Mouse (Mus musculus): ENCODE data around the gene Pard3. TPM values are rescaled to one million over a fixed set of nuclear protein-coding genes. Genes with fewer than 3 reads are reported as not detected.

Pard3 gene
- polyA plus RNA-seq, 1 experiment: 35.1 TPM

DNA sequence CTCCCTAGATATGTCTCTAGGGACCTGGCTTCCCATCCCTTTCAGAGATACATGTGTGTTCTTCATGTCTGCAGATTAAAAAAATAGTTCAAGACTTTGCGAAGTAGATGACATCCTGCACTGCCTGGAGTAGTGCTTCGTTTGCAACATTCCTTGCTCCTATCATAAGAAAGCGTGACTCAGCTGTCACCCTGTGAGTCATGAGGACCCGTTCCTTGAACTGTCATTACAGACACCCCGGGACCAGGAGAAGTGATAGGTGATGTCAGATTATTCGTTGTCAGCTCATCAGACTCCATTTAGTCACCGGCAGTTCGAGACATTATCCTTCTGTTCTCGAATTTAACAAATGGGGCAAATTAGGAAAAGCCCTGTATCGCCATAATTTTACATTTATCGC, 180.1 kb downstream of the Pard3 start:
- no peak for TF ChIP-seq POLR2A (IDR thresholded peaks at IDR 0.05; ENCODE audit: borderline replicate concordance, extremely low read depth, insufficient read depth, insufficient read length, poor library complexity, severe bottlenecking)
- TF ChIP-seq CTCF (IDR thresholded peaks at IDR 0.05; ENCODE audit: borderline replicate concordance, extremely low read depth, insufficient read depth, insufficient read length): no peak
- no peak for DNase-seq (ENCODE audit: low read depth)

DNA sequence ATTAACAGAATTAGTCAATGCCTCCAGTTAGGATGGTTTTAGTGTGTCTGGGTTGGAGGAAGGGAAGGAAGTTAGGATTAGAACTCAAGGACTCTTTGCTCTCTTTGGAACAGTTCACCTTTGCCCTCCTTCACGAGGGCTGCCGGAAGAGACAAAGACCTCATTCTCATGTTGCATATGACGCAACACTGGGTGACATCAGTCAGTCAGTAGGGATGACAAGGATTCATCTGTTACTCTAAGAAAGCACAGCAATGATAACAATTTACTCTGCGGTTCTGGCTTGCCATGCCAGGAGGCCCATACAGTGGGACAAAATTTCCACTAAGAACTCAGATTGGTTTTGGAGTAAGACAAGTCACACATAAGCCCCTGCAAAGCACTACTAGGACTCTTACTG, 187.1 kb downstream of the Pard3 start:
- TF ChIP-seq POLR2A (IDR thresholded peaks at IDR 0.05; ENCODE audit: borderline replicate concordance, extremely low read depth, insufficient read depth, insufficient read length, poor library complexity, severe bottlenecking) (no peak), CTCF (IDR thresholded peaks at IDR 0.05; ENCODE audit: borderline replicate concordance, extremely low read depth, insufficient read depth, insufficient read length) (no peak)
- DNase-seq (ENCODE audit: low read depth): no peak

GRCm38 (mm10) chr8:127251476-127251875, 187.8 kb downstream of the Pard3 start:
- TF ChIP-seq POLR2A (IDR thresholded peaks at IDR 0.05; ENCODE audit: borderline replicate concordance, extremely low read depth, insufficient read depth, insufficient read length, poor library complexity, severe bottlenecking): no peak
- no peak for TF ChIP-seq CTCF (IDR thresholded peaks at IDR 0.05; ENCODE audit: borderline replicate concordance, extremely low read depth, insufficient read depth, insufficient read length)
- DNase-seq (ENCODE audit: low read depth): no peak

GRCm38 (mm10) chr8:127251985-127252384, 188.3 kb downstream of the Pard3 start:
- no peak for DNase-seq (ENCODE audit: low read depth)
- TF ChIP-seq POLR2A (IDR thresholded peaks at IDR 0.05; ENCODE audit: borderline replicate concordance, extremely low read depth, insufficient read depth, insufficient read length, poor library complexity, severe bottlenecking): no peak
- TF ChIP-seq CTCF (IDR thresholded peaks at IDR 0.05; ENCODE audit: borderline replicate concordance, extremely low read depth, insufficient read depth, insufficient read length): no peak; the same call in 1 of the 2 replicates

GRCm38 (mm10) chr8:127254625-127255024, 190.9 kb downstream of the Pard3 start:
- no peak for TF ChIP-seq POLR2A (IDR thresholded peaks at IDR 0.05; ENCODE audit: borderline replicate concordance, extremely low read depth, insufficient read depth, insufficient read length, poor library complexity, severe bottlenecking)
- no peak for TF ChIP-seq CTCF (IDR thresholded peaks at IDR 0.05; ENCODE audit: borderline replicate concordance, extremely low read depth, insufficient read depth, insufficient read length)
- no peak for DNase-seq (ENCODE audit: low read depth)

DNA sequence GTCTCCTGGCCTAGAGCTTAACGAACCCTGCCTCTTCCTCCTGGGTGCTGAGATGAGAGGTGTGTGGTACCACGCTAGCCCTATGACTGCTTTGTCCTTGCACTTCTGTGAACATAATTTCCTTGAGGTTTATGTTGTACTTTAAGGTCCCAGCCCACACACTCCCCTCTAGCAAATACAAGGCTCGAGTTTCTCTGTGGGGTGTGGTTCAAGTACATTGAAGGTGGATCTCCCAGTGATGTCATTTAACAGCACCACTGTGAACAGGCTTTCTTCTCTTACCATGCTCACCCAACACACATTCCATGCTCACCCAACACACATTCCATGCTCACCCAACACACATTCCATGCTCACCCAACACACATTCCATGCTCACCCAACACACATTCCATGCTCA, 193.4 kb downstream of the Pard3 start:
- no peak for TF ChIP-seq CTCF (IDR thresholded peaks at IDR 0.05; ENCODE audit: borderline replicate concordance, extremely low read depth, insufficient read depth, insufficient read length)
- TF ChIP-seq POLR2A (IDR thresholded peaks at IDR 0.05; ENCODE audit: borderline replicate concordance, extremely low read depth, insufficient read depth, insufficient read length, poor library complexity, severe bottlenecking): no peak

DNA sequence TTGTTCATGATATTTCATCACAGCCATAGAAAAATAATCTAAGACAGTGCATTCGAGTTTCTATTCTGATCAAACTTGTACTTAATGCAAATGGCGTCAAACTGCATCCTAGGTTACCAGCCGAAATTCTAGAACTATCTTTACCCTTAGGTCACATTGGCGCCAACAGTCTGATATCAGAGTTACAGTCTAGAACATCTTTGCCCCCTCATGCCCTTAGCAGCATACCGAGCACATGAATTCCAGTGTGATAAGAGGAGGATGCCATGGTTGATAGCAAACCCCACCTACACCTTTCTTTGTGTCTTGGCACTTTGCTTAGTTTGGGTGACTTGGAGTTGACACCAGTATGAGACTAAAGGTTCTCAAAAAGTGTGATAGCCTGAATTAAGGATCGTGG, 197.4 kb downstream of the Pard3 start:
- no peak for DNase-seq (ENCODE audit: low read depth)
- TF ChIP-seq CTCF (IDR thresholded peaks at IDR 0.05; ENCODE audit: borderline replicate concordance, extremely low read depth, insufficient read depth, insufficient read length): no peak
- no peak for TF ChIP-seq POLR2A (IDR thresholded peaks at IDR 0.05; ENCODE audit: borderline replicate concordance, extremely low read depth, insufficient read depth, insufficient read length, poor library complexity, severe bottlenecking)

More for the DNA sequence above, 193.4 kb downstream of the Pard3 start:
- DNase-seq (ENCODE audit: low read depth): no peak

DNA sequence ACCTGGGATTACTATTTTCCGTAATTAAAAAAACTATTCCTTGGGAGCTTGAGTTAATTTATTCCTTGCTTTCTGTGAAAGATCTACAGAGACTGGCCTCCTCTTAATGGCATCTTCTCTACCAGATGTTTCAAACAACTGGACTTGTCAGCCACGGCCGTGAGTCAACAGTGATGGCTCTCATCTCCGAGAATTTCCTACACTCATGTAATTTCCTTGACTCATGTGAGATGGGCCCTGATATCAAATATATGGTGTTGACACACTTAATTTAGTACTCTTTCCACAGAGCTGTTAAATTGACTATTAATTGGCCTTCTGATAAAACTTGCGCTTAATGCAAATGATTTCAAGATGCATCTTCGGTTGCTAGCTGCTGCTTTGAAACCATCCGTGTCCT, 198.3 kb downstream of the Pard3 start:
- no peak for DNase-seq (ENCODE audit: low read depth)
- no peak for TF ChIP-seq POLR2A (IDR thresholded peaks at IDR 0.05; ENCODE audit: borderline replicate concordance, extremely low read depth, insufficient read depth, insufficient read length, poor library complexity, severe bottlenecking)
- TF ChIP-seq CTCF (IDR thresholded peaks at IDR 0.05; ENCODE audit: borderline replicate concordance, extremely low read depth, insufficient read depth, insufficient read length): no peak

- DNase-seq (ENCODE audit: low read depth): no peak
- TF ChIP-seq POLR2A (IDR thresholded peaks at IDR 0.05; ENCODE audit: borderline replicate concordance, extremely low read depth, insufficient read depth, insufficient read length, poor library complexity, severe bottlenecking) (no peak), CTCF (IDR thresholded peaks at IDR 0.05; ENCODE audit: borderline replicate concordance, extremely low read depth, insufficient read depth, insufficient read length) (no peak)
Measured at GRCm38 (mm10) chr8:127262436-127262835, 198.7 kb downstream of the Pard3 start.

DNA sequence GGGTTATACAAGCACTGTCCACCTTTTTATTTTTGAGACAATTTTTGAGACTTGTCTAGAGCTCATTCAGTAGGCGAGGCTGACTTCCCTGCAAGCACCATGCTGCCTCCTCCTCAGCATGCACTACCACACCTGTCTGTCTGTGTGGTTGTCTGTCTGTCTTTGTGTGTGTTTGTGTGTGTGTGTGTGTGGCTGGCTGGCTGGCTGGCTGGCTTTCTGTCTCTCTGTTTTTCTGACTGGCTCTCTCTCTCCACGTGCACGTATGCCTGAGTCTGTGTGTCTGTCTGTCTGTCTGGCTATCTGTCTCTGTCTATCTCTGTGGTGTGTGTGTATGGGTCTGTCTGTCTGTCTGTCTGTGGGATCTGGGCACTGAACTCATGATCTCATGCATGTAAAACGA, 199.2 kb downstream of the Pard3 start:
- TF ChIP-seq CTCF (IDR thresholded peaks at IDR 0.05; ENCODE audit: borderline replicate concordance, extremely low read depth, insufficient read depth, insufficient read length): no peak
- TF ChIP-seq POLR2A (IDR thresholded peaks at IDR 0.05; ENCODE audit: borderline replicate concordance, extremely low read depth, insufficient read depth, insufficient read length, poor library complexity, severe bottlenecking): no peak
- no peak for DNase-seq (ENCODE audit: low read depth)

- TF ChIP-seq CTCF (IDR thresholded peaks at IDR 0.05; ENCODE audit: borderline replicate concordance, extremely low read depth, insufficient read depth, insufficient read length) (no peak), POLR2A (IDR thresholded peaks at IDR 0.05; ENCODE audit: borderline replicate concordance, extremely low read depth, insufficient read depth, insufficient read length, poor library complexity, severe bottlenecking) (no peak)
- no peak for DNase-seq (ENCODE audit: low read depth)
Measured at GRCm38 (mm10) chr8:127263457-127263856, 199.8 kb downstream of the Pard3 start.

- DNase-seq (ENCODE audit: low read depth): no peak
- no peak for TF ChIP-seq CTCF (IDR thresholded peaks at IDR 0.05; ENCODE audit: borderline replicate concordance, extremely low read depth, insufficient read depth, insufficient read length)
- no peak for TF ChIP-seq POLR2A (IDR thresholded peaks at IDR 0.05; ENCODE audit: borderline replicate concordance, extremely low read depth, insufficient read depth, insufficient read length, poor library complexity, severe bottlenecking)
Measured at GRCm38 (mm10) chr8:127264691-127265470, 201.2 kb downstream of the Pard3 start.
